Mouse (Mus musculus) stomach, embryonic 14.5 days (tissue): ENCODE data around the gene Mrpl4. TPM values are rescaled to one million over a fixed set of nuclear protein-coding genes. Genes with fewer than 3 reads are reported as not detected.
"Not testable (repeated sequence)": the region's sequence is repeated elsewhere in the genome, so short reads cannot be mapped to it uniquely, and the experiment has no call there.

Experiments used
- ATAC-seq: fragments of 200-750 bp; cut with Nextera tagmentation; 2 replicates; pipeline ENCODE4 v1.8.0; 2017; ENCODE audit warnings: low read depth, moderate TSS enrichment; ENCODE audit not compliant: insufficient number of reproducible peaks, insufficient read depth, low FRiP score
- H3K27ac ChIP-seq: fragments of 300-500 bp; sonication (generic); 2 replicates; pipeline ENCODE4 v1.5.1; 2014; ENCODE audit warnings: mild to moderate bottlenecking, low read length, moderate library complexity, mixed read lengths
- H3K27me3 ChIP-seq: fragments of 300-500 bp; sonication (generic); 2 replicates; pipeline ENCODE4 v1.6.1; 2014; ENCODE audit warnings: low read length, control low read depth, mixed read lengths; ENCODE audit not compliant: control insufficient read depth, insufficient read depth
- H3K36me3 ChIP-seq: fragments of 300-500 bp; sonication (generic); 2 replicates; pipeline ENCODE4 v1.6.1; 2014; ENCODE audit warnings: mild to moderate bottlenecking, control low read depth, low read length, moderate library complexity, mixed read lengths; ENCODE audit not compliant: control insufficient read depth, insufficient read depth
- H3K4me1 ChIP-seq: fragments of 300-500 bp; sonication (generic); 2 replicates; pipeline ENCODE4 v1.6.1; 2014; ENCODE audit warnings: low read length, control low read depth, mixed read lengths; ENCODE audit not compliant: control insufficient read depth, insufficient read depth
- H3K4me2 ChIP-seq: fragments of 300-500 bp; sonication (generic); replicated peaks from 2 replicates; pipeline ENCODE4 v1.6.1; 2014; ENCODE audit warnings: low read depth, low read length, control low read depth
- H3K4me3 ChIP-seq: fragments of 300-500 bp; sonication (generic); 2 replicates; pipeline ENCODE4 v1.5.1; 2014; ENCODE audit warnings: low read depth, low read length, control low read depth
- H3K9ac ChIP-seq: fragments of 300-500 bp; sonication (generic); replicated peaks from 2 replicates; pipeline ENCODE4 v1.6.1; 2014; ENCODE audit warnings: low read depth, mild to moderate bottlenecking, control low read depth, low read length, moderate library complexity, mixed read lengths
- H3K9me3 ChIP-seq: fragments of 300-500 bp; sonication (generic); 2 replicates; pipeline ENCODE4 v1.6.1; 2016; ENCODE audit warnings: low read depth, low read length, control low read depth; ENCODE audit not compliant: control insufficient read depth
- whole genome bisulfite sequencing: fragments of 180-500 bp; shearing (Covaris S2); extraction: QIAGEN DNeasy Blood & Tissue Kit; methylation state at CpG from one replicate; pipeline ENCODE4 v1.1.7; 2014; 5-methylcytosine and 5-hydroxymethylcytosine counted together
- polyA plus RNA-seq: library from polyadenylated mRNA; unstranded; fragments of >200 nt; fragmentation: Nextera tagmentation; extraction: Ambion mirVana; gene quantifications from 2 replicates; pipeline ENCODE4 v1.2.1, GENCODE M21; 2014

Mrpl4 gene
- polyA plus RNA-seq, 1 experiment from 2014 or later = 150 TPM

DNA sequence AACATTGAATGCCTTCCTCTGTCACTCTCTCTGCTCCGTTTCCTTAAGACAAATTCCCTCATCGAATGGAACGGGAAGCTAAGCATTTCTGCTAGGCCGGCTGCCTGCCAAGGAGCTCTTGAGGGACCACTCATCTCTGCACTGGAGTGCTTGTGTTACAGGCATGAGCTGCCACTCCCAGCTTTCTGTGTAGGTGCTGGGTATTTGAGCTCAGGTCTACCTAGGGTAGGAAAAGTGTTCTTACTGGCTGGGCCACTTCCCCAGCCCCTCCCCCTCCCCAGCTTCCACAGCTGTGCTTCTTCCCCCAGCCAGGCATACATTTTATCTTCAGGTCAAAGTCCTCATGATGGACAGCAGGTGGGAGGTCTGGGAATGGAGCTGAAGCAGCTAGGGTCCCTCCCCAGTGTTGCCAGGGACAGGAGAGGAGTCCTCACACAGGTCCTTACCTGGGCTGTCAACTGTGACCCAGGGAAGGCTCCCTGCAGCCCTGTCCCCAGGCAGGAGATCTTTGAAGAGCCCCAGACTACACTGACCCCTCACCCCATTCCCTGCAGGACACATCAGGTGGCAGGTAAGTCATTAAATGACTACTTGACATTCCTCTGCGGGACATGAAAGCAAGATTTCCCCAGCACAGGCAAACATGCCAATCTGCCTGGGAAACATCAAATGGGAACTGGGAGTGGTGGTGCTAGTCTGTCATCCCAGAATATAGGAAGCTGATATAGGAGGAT lies 9.2 kb upstream of the Mrpl4 start:
- Histone ChIP-seq H3K27ac (peak overlapping the region; percentile 11; the same call in 1 of the 2 replicates), H3K9ac (no peak overlapping the region), H3K4me2 (no peak overlapping the region), H3K4me1 (peaks cover 11% of the 10 kb centered on the region), H3K4me3 (no peak overlapping the region), H3K9me3 (no peaks in the 10 kb centered on the region), H3K27me3 (no peaks in the 10 kb centered on the region), H3K36me3 (no peaks in the 10 kb centered on the region)
- WGBS = 20% methylated on average over 5 of the region's 5 CpGs
- ATAC-seq = peak; percentile 79

DNA sequence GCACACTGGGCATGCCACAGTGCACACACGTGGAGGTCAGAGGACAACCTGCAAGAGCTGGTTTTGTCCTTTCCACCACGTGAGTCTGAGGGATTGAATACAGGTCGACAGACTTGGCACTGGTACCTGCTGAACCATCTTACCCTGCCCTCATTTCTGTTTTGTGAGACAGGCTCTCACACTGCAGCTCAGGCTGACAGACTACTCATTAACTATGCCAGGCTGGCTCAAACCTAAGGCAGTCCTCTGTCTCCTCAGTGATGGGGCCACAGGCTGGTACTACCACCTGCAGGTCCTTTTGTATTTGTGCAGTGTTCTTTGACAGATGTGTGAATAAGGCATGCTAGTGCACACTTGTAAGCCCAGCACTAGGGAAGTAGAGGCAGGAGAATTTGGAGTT lies 7.5 kb upstream of the Mrpl4 start:
- no peak overlapping the region for H3K4me3 ChIP-seq
- ATAC-seq = no peak
- H3K27me3 ChIP-seq = no peaks in the 10 kb centered on the region
- H3K9ac ChIP-seq = no peak overlapping the region
- H3K4me1 ChIP-seq = peaks cover 11% of the 10 kb centered on the region
- H3K36me3 ChIP-seq = no peaks in the 10 kb centered on the region
- H3K9me3 ChIP-seq = no peaks in the 10 kb centered on the region
- no peak overlapping the region for H3K4me2 ChIP-seq
- 72% methylated on average over 3 of the region's 3 CpGs for WGBS
- H3K27ac ChIP-seq = no peak overlapping the region

DNA sequence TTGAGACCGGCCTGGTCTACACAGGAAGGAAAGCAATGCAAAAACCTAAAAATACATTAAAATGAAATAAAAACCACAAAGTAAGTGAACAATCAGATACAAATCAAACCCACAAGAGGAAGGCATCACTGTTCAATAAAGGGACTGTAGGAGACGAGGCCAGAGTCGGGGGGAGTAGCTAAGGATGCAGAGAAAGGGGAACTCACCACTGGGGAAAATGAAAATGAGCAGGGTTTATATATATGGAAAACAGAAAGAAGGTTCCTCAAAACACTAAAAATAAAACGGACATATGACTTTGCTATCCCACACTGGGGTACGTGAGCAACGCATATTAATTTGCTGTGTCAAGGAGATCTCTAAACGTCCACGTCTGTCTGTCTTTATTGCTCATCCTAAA lies 5.5 kb upstream of the Mrpl4 start:
- no peak overlapping the region for H3K4me3 ChIP-seq
- no peak overlapping the region for H3K9ac ChIP-seq
- H3K27me3 ChIP-seq = no peaks in the 10 kb centered on the region
- peaks cover 4% of the 10 kb centered on the region for H3K4me1 ChIP-seq
- no peaks in the 10 kb centered on the region for H3K36me3 ChIP-seq
- WGBS = 85% methylated on average over 8 of the region's 8 CpGs
- H3K4me2 ChIP-seq = no peak overlapping the region
- no peaks in the 10 kb centered on the region for H3K9me3 ChIP-seq
- no peak for ATAC-seq
- no peak overlapping the region for H3K27ac ChIP-seq

DNA sequence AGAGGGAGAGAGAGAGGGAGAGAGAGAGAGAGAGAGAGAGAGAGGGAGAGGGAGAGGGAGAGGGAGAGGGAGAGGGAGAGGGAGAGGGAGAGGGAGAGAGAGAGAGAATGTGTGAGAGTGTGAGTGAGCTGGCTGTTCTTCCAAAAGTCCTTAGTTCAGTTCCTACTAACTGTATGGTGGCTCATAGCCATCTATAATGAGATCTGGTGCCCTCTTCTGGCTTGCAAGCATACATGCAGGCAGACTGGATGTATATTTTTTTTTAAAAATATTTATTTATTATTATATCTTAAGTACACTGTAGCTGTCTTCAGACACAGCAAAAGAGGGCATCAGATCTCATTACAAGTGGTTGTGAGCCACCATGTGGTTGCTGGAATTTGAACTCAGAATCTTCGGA lies 4.2 kb upstream of the Mrpl4 start:
- not testable (repeated sequence) for H3K4me3 ChIP-seq, H3K27ac ChIP-seq, H3K27me3 ChIP-seq, H3K4me1 ChIP-seq, H3K9me3 ChIP-seq, H3K36me3 ChIP-seq, H3K9ac ChIP-seq, H3K4me2 ChIP-seq, ATAC-seq
- 63% methylated on average over 1 of the region's 1 CpGs for WGBS

DNA sequence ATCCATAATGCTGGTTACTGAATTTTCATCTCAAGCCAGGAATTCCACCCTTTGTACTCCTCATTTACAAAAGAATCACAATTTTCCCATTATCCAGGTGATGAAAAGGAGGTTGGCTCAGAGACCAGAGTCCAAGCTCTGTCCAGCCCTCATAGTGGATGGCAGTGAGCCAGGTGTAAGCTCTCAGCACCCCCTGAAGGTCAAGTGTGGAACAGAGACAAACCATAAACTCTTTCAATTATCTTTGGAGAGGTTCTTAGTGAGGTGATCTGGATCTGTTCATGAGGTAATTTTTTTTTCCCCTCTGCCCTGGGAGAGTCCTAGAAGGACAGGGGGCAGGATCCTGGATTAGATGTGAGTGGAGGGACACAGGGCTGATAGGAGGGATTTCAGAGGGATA lies 1.7 kb upstream of the Mrpl4 start:
- Histone ChIP-seq H3K27me3 (no peaks in the 10 kb centered on the region), H3K9me3 (no peaks in the 10 kb centered on the region), H3K4me2 (no peak overlapping the region), H3K36me3 (peaks cover 12% of the 10 kb centered on the region; the same call in 1 of the 2 replicates), H3K27ac (no peak overlapping the region), H3K9ac (no peak overlapping the region), H3K4me1 (no peaks in the 10 kb centered on the region), H3K4me3 (no peak overlapping the region)
- no peak for ATAC-seq

DNA sequence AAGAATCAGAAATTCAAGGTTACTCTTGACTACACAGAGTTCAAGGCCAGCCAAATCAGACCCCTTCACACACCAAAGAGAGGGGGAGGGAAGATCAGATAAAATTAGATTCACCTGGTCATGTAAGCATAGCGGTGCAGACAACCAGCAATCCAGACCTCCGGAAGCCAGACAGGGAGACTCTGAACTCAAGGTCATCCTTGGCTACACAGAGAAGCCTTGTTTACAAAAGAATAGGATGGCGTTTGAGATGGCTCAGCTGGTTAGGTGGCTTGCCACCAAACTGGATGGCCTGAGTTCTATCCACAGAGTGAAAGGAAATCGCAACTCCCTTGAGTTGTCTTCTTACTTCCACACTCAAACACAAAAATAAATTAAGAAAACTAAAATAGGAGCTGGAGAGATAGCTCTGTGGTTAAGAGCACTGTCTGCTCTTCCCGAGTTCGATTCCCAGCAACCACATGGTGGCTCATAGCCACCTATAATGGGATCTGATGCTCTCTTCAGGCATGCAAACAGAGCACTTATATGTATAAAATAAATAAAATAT lies 812 bp upstream of the Mrpl4 start:
- Histone ChIP-seq H3K4me3 (no peak overlapping the region), H3K9me3 (no peaks in the 10 kb centered on the region), H3K9ac (no peak overlapping the region; the same call in 1 of the 2 replicates), H3K36me3 (peaks cover 19% of the 10 kb centered on the region; the same call in 1 of the 2 replicates), H3K27me3 (no peaks in the 10 kb centered on the region), H3K27ac (no peak overlapping the region), H3K4me2 (peak overlapping the region; percentile 76; the same call in 1 of the 2 replicates), H3K4me1 (no peaks in the 10 kb centered on the region)
- WGBS = 47% methylated on average over 6 of the region's 6 CpGs
- ATAC-seq = no peak

DNA sequence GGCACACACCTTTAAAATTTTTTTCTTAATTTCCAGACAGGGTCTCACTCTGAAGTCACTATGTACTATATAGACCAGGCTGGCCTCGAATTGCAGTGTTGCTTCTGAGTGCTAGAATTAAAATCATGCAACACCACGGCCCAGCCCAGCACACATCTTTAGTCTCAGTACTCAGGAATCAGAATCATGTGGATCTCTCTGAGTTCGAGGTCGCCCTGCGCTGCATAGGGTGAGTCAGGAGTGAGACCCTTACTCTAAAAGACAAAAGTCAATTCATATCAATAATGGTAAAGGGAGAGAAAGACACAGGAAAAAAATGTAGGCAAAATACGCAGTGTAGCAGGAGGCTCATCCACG lies 290 bp upstream of the Mrpl4 start:
- ATAC-seq = no peak; the same call in 1 of the 2 replicates
- 9% methylated on average over 7 of the region's 7 CpGs for WGBS
- H3K27me3 ChIP-seq = no peaks in the 10 kb centered on the region
- H3K9me3 ChIP-seq = no peaks in the 10 kb centered on the region
- no peaks in the 10 kb centered on the region for H3K4me1 ChIP-seq
- H3K9ac ChIP-seq = peak overlapping the region; percentile 52
- peaks cover 24% of the 10 kb centered on the region for H3K36me3 ChIP-seq
- peak overlapping the region; percentile 76 for H3K4me2 ChIP-seq
- H3K27ac ChIP-seq = peak overlapping the region; percentile 29; the same call in 1 of the 2 replicates
- H3K4me3 ChIP-seq = peak overlapping the region; percentile 69

DNA sequence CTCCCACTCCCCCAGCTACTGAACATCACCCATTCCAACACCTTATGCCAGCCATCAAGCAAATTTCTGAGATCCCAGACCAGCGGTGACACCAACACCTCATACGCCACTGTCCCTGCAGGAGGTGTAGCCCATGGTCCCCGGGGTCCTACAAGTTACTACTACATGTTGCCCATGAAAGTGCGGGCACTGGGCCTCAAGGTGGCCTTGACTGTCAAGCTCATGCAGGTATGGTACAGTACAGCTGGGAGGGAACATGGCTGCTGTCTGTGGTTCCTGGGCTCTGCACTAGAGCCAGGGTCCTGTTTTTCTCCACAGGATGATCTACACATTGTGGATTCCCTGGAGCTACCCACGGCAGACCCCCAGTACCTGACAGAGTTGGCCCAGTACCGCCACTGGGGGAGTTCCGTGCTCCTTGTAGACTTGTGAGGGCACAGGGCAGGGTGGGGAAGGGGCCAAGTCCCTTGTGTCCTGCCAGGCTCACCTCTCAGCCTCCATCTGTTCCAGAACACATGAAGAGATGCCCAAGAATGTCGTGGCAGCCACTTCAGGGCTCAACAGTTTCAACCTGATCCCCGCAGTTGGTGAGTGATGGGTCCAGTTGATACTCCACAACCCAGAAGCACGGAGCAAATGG lies 4.9 kb downstream of the Mrpl4 start:
- Histone ChIP-seq H3K4me3 (no peak overlapping the region), H3K9ac (no peak overlapping the region), H3K4me1 (no peaks in the 10 kb centered on the region), H3K27ac (no peak overlapping the region), H3K27me3 (no peaks in the 10 kb centered on the region), H3K36me3 (peaks cover 38% of the 10 kb centered on the region), H3K4me2 (no peak overlapping the region), H3K9me3 (no peaks in the 10 kb centered on the region)
- no peak for ATAC-seq
- WGBS = 94% methylated on average over 10 of the region's 10 CpGs
